Mouse (Mus musculus): ENCODE measurements around the gene Acer3.

- TF ChIP-seq CTCF (IDR thresholded peaks at IDR 0.05; ENCODE audit: insufficient read depth, low read length) (no peak), POLR2A (IDR thresholded peaks at IDR 0.05; ENCODE audit: borderline replicate concordance, extremely low read depth, low read depth, low read length) (no peak)
These were observed 68.5 kb downstream of the Acer3 start for GRCm38 (mm10) chr7:98252520-98252919.
